Mouse (Mus musculus) limb, embryonic 11.5 days (tissue): ENCODE measurements around the gene Krt20. TPM values are rescaled to one million over a fixed set of nuclear protein-coding genes. Genes with fewer than 3 reads are reported as not detected.

ENCODE experiments used
- ATAC-seq: fragments of 200-750 bp; cut with Nextera tagmentation; 2 replicates; pipeline ENCODE4 v1.8.0; 2017; ENCODE audit warnings: low read depth; ENCODE audit not compliant: insufficient number of reproducible peaks, low FRiP score, low TSS enrichment
- DNase-seq: peaks from one replicate; pipeline ENCODE4 v3.0.0-alpha.2; 2015; ENCODE audit warnings: low spot score
- H3K27ac ChIP-seq: fragments of 300-500 bp; sonication (generic); replicated peaks from 2 replicates; pipeline ENCODE4 v1.5.1; 2014; ENCODE audit warnings: low read depth, mild to moderate bottlenecking, low read length
- H3K27me3 ChIP-seq: fragments of 300-500 bp; sonication (generic); 2 replicates; pipeline ENCODE4 v1.6.1; 2014; ENCODE audit warnings: mild to moderate bottlenecking, low read length, mixed read lengths; ENCODE audit not compliant: control insufficient read depth, insufficient read depth
- H3K36me3 ChIP-seq: fragments of 300-500 bp; sonication (generic); 2 replicates; pipeline ENCODE4 v1.6.1; 2014; ENCODE audit warnings: mild to moderate bottlenecking, low read length, moderate library complexity, mixed read lengths; ENCODE audit not compliant: control insufficient read depth, insufficient read depth
- H3K4me1 ChIP-seq: fragments of 300-500 bp; sonication (generic); 2 replicates; pipeline ENCODE4 v1.6.1; 2014; ENCODE audit warnings: low read length, mixed read lengths; ENCODE audit not compliant: control insufficient read depth, insufficient read depth
- H3K4me2 ChIP-seq: fragments of 300-500 bp; sonication (generic); 2 replicates; pipeline ENCODE4 v1.6.1; 2014; ENCODE audit warnings: low read depth, mild to moderate bottlenecking, moderate library complexity; ENCODE audit not compliant: severe bottlenecking
- H3K4me3 ChIP-seq: fragments of 300-500 bp; sonication (generic); 2 replicates; pipeline ENCODE4 v1.5.1; 2014; ENCODE audit warnings: low read depth, low read length
- H3K9ac ChIP-seq: fragments of 300-500 bp; sonication (generic); 2 replicates; pipeline ENCODE4 v1.6.1; 2014; ENCODE audit warnings: mild to moderate bottlenecking, low read length
- H3K9me3 ChIP-seq: fragments of 300-500 bp; sonication (generic); 2 replicates; pipeline ENCODE4 v1.6.1; 2016; ENCODE audit warnings: low read length; ENCODE audit not compliant: control insufficient read depth
- WGBS: fragments of 180-500 bp; shearing (Covaris S2); extraction: QIAGEN DNeasy Blood & Tissue Kit; methylation state at CpG from one replicate; pipeline ENCODE4 v1.1.7; 2014; 5-methylcytosine and 5-hydroxymethylcytosine counted together
- polyA plus RNA-seq: library from polyadenylated mRNA; unstranded; fragments of >200 nt; fragmentation: Nextera tagmentation; extraction: Ambion mirVana; gene quantifications from 2 replicates; pipeline ENCODE4 v1.2.1, GENCODE M21; 2014

The Krt20 gene
- polyA plus RNA-seq, 1 experiment from 2014 or later, result 0.32 TPM

GRCm38 (mm10) chr11:99388661-99389060 lies 49.3 kb downstream of the Krt20 start:
- Histone ChIP-seq H3K27ac (no peak overlapping the region), H3K36me3 (no peaks in the 10 kb centered on the region), H3K27me3 (no peaks in the 10 kb centered on the region), H3K9me3 (no peaks in the 10 kb centered on the region), H3K4me2 (no peak overlapping the region), H3K4me1 (no peaks in the 10 kb centered on the region), H3K9ac (no peak overlapping the region), H3K4me3 (no peak overlapping the region)
- WGBS, result 90% methylated on average over 18 of the region's 18 CpGs
- ATAC-seq (no peak), DNase-seq (no peak)

- DNase-seq, result peak; percentile 92
- Histone ChIP-seq H3K36me3 (no peaks in the 10 kb centered on the region), H3K9ac (peak overlapping the region; percentile 78), H3K27ac (peak overlapping the region; percentile 96), H3K9me3 (no peaks in the 10 kb centered on the region), H3K27me3 (no peaks in the 10 kb centered on the region), H3K4me1 (no peaks in the 10 kb centered on the region), H3K4me3 (peak overlapping the region; percentile 49), H3K4me2 (peak overlapping the region; percentile 75)
- WGBS, result 2% methylated on average over 71 of the region's 71 CpGs
- peak; percentile 72 for ATAC-seq
Measured at GRCm38 (mm10) chr11:99385813-99386721, 51.9 kb downstream of the Krt20 start.

GRCm38 (mm10) chr11:99379568-99379967 lies 58.4 kb downstream of the Krt20 start:
- no peaks in the 10 kb centered on the region for H3K27me3 ChIP-seq
- no peaks in the 10 kb centered on the region for H3K4me1 ChIP-seq
- ATAC-seq, result no peak
- peak; percentile 82 for DNase-seq
- WGBS, result 24% methylated on average over 5 of the region's 5 CpGs
- H3K4me2 ChIP-seq, result no peak overlapping the region
- no peak overlapping the region for H3K27ac ChIP-seq
- H3K4me3 ChIP-seq, result no peak overlapping the region
- H3K9ac ChIP-seq, result no peak overlapping the region
- H3K9me3 ChIP-seq, result no peaks in the 10 kb centered on the region
- H3K36me3 ChIP-seq, result no peaks in the 10 kb centered on the region

Other genes starting within 250 kb of the Krt20 start
- 261 and 272 TPM in 2 replicates for gene Smarce1, start 207.1 kb downstream of the Krt20 start, polyA plus RNA-seq
- gene Krt222, start 194.1 kb downstream of the Krt20 start, polyA plus RNA-seq, result 0.13 and 0.16 TPM in 2 replicates
- 0.51 TPM in 1 of 2 replicates, not detected in the other for gene Krt24, start 152.9 kb downstream of the Krt20 start, polyA plus RNA-seq
- not detected in 2 replicates for gene Krt25, start 115.2 kb downstream of the Krt20 start, polyA plus RNA-seq
- not detected in 2 replicates for gene Krt26, start 100.2 kb downstream of the Krt20 start, polyA plus RNA-seq
- gene Krt27, start 87.0 kb downstream of the Krt20 start, polyA plus RNA-seq, result not detected in 2 replicates
- gene Krt28, start 63.2 kb downstream of the Krt20 start, polyA plus RNA-seq, result 0.41 and 0.47 TPM in 2 replicates
- gene Krt10, start 48.8 kb downstream of the Krt20 start, polyA plus RNA-seq, result 23.8 and 24.0 TPM in 2 replicates
- not detected in 2 replicates for gene Krt12, start 15.9 kb downstream of the Krt20 start, polyA plus RNA-seq
- 0.24 and 0.35 TPM in 2 replicates for gene Krt23, start 55.0 kb upstream of the Krt20 start, polyA plus RNA-seq
- gene Krt39, start 83.2 kb upstream of the Krt20 start, polyA plus RNA-seq, result 0.12 TPM in 1 of 2 replicates, not detected in the other
- gene Krt40, start 105.0 kb upstream of the Krt20 start, polyA plus RNA-seq, result not detected in 2 replicates
- not detected in 2 replicates for gene Krtap3-3, start 112.7 kb upstream of the Krt20 start, polyA plus RNA-seq
- not detected in 2 replicates for gene Krtap3-2, start 118.7 kb upstream of the Krt20 start, polyA plus RNA-seq
- gene Gm11939, start 121.3 kb upstream of the Krt20 start, polyA plus RNA-seq, result not detected in 2 replicates
- gene Krtap3-1, start 128.5 kb upstream of the Krt20 start, polyA plus RNA-seq, result not detected in 2 replicates
- gene Krtap1-5, start 142.9 kb upstream of the Krt20 start, polyA plus RNA-seq, result not detected in 2 replicates
- gene Krtap1-4, start 145.5 kb upstream of the Krt20 start, polyA plus RNA-seq, result not detected in 2 replicates
- gene Krtap1-3, start 153.2 kb upstream of the Krt20 start, polyA plus RNA-seq, result not detected in 2 replicates
- not detected in 2 replicates for gene Krtap9-3, start 160.0 kb upstream of the Krt20 start, polyA plus RNA-seq
- gene Gm11938, start 165.2 kb upstream of the Krt20 start, polyA plus RNA-seq, result not detected in 2 replicates
- gene Gm11937, start 172.0 kb upstream of the Krt20 start, polyA plus RNA-seq, result not detected in 2 replicates
- not detected in 2 replicates for gene Krtap2-4, start 176.7 kb upstream of the Krt20 start, polyA plus RNA-seq
- not detected in 2 replicates for gene Gm11562, start 182.3 kb upstream of the Krt20 start, polyA plus RNA-seq
- gene Krtap4-1, start 190.1 kb upstream of the Krt20 start, polyA plus RNA-seq, result not detected in 2 replicates
- gene Krtap4-2, start 196.9 kb upstream of the Krt20 start, polyA plus RNA-seq, result not detected in 2 replicates
- not detected in 2 replicates for gene Krtap4-7, start 205.9 kb upstream of the Krt20 start, polyA plus RNA-seq
- gene Gm11555, start 212.1 kb upstream of the Krt20 start, polyA plus RNA-seq, result not detected in 2 replicates
- not detected in 2 replicates for gene Gm11563, start 220.8 kb upstream of the Krt20 start, polyA plus RNA-seq
- not detected in 2 replicates for gene Krtap4-6, start 227.8 kb upstream of the Krt20 start, polyA plus RNA-seq